Mouse (Mus musculus) liver, postnatal 0 days (tissue): ENCODE data around the gene Irak2. TPM values are rescaled to one million over a fixed set of nuclear protein-coding genes. Genes with fewer than 3 reads are reported as not detected.

ENCODE experiments used
- ATAC-seq: fragments of 200-750 bp; cut with Nextera tagmentation; 2 replicates; pipeline ENCODE4 v1.8.0; 2017; ENCODE audit warnings: mild to moderate bottlenecking, moderate library complexity
- DNase-seq: peaks from one replicate; pipeline ENCODE4 v3.0.0-alpha.2; 2016
- H3K27ac ChIP-seq: fragments of 300-500 bp; sonication (generic); 2 replicates; pipeline ENCODE4 v1.5.1; 2014; ENCODE audit warnings: antibody characterized with exemption, moderate library complexity, mild to moderate bottlenecking, low read depth
- H3K27me3 ChIP-seq: fragments of 300-500 bp; sonication (generic); 2 replicates; pipeline ENCODE4 v1.6.1; 2014; ENCODE audit warnings: low read length, control low read depth, mixed read lengths; ENCODE audit not compliant: insufficient read depth
- H3K36me3 ChIP-seq: fragments of 300-500 bp; sonication (generic); replicated peaks from 2 replicates; pipeline ENCODE4 v1.6.1; 2014; ENCODE audit warnings: mild to moderate bottlenecking, control low read depth, low read length, moderate library complexity, mixed read lengths; ENCODE audit not compliant: insufficient read depth
- H3K4me1 ChIP-seq: fragments of 300-500 bp; sonication (generic); 2 replicates; pipeline ENCODE4 v1.6.1; 2014; ENCODE audit warnings: antibody characterized with exemption, mild to moderate bottlenecking, control low read depth; ENCODE audit not compliant: insufficient read depth
- H3K4me2 ChIP-seq: fragments of 300-500 bp; sonication (generic); 2 replicates; pipeline ENCODE4 v1.6.1; 2014; ENCODE audit warnings: low read depth, mild to moderate bottlenecking, low read length, moderate library complexity, mixed read lengths
- H3K4me3 ChIP-seq: fragments of 300-500 bp; sonication (generic); 2 replicates; pipeline ENCODE4 v1.5.1; 2014; ENCODE audit warnings: low read depth, low read length
- H3K9ac ChIP-seq: fragments of 300-500 bp; sonication (generic); replicated peaks from 2 replicates; pipeline ENCODE4 v1.6.1; 2014; ENCODE audit warnings: mild to moderate bottlenecking, moderate library complexity
- H3K9me3 ChIP-seq: fragments of 300-500 bp; sonication (generic); 2 replicates; pipeline ENCODE4 v1.6.1; 2016; ENCODE audit warnings: mild to moderate bottlenecking, control low read depth, low read length, mixed read lengths
- CTCF ChIP-seq: sonication (generic); IDR thresholded peaks from 2 replicates; pipeline ENCODE4 v1.5.1; 2016; ENCODE audit warnings: antibody characterized with exemption, low read depth
- EP300 ChIP-seq: IDR thresholded peaks from 2 replicates; pipeline ENCODE4 v1.6.1; 2016; ENCODE audit warnings: antibody characterized with exemption, low read depth, mild to moderate bottlenecking
- WGBS: fragments of 180-500 bp; shearing (Covaris S2); extraction: QIAGEN DNeasy Blood & Tissue Kit; methylation state at CpG from one replicate; pipeline ENCODE4 v1.1.7; 2014; ENCODE audit not compliant: insufficient replicate concordance; 5-methylcytosine and 5-hydroxymethylcytosine counted together
- polyA plus RNA-seq: library from polyadenylated mRNA; unstranded; fragments of >200 nt; fragmentation: Nextera tagmentation; extraction: Ambion mirVana; gene quantifications from 2 replicates; pipeline ENCODE4 v1.2.1, GENCODE M21; 2015

Gene Irak2
- polyA plus RNA-seq, 1 experiment from 2014 or later, result 10.8 TPM

GRCm38 (mm10) chr6:113678246-113679012 is 40.2 kb downstream of the Irak2 start:
- Histone ChIP-seq H3K9me3 (no peaks in the 10 kb centered on the region), H3K9ac (no peak overlapping the region), H3K36me3 (peaks cover 3% of the 10 kb centered on the region; the same call in 1 of the 2 replicates), H3K27ac (no peak overlapping the region), H3K4me1 (peaks cover 24% of the 10 kb centered on the region), H3K27me3 (no peaks in the 10 kb centered on the region), H3K4me3 (no peak overlapping the region), H3K4me2 (no peak overlapping the region)
- WGBS, result 87% methylated on average over 14 of the region's 14 CpGs
- no peak for TF ChIP-seq CTCF
- TF ChIP-seq EP300, result no peak
- ATAC-seq (no peak), DNase-seq (no peak)

- 46% methylated on average over 9 of the region's 9 CpGs for WGBS
- peak overlapping the region; percentile 55; the same call in 1 of the 2 replicates for H3K27ac ChIP-seq
- peaks cover 24% of the 10 kb centered on the region for H3K4me1 ChIP-seq
These were observed 41.8 kb downstream of the Irak2 start for GRCm38 (mm10) chr6:113679993-113680566.

GRCm38 (mm10) chr6:113681271-113681670 is 43.0 kb downstream of the Irak2 start:
- TF ChIP-seq EP300, result no peak
- TF ChIP-seq CTCF, result peak; percentile 98
- H3K27me3 ChIP-seq, result no peaks in the 10 kb centered on the region
- no peaks in the 10 kb centered on the region for H3K9me3 ChIP-seq
- peak; percentile 91 for DNase-seq
- H3K4me1 ChIP-seq, result peaks cover 24% of the 10 kb centered on the region
- no peak overlapping the region for H3K9ac ChIP-seq
- no peak overlapping the region for H3K4me3 ChIP-seq
- peak; percentile 84 for ATAC-seq
- H3K27ac ChIP-seq, result no peak overlapping the region
- H3K36me3 ChIP-seq, result peaks cover 8% of the 10 kb centered on the region; the same call in 1 of the 2 replicates
- H3K4me2 ChIP-seq, result no peak overlapping the region
- WGBS, result 8% methylated on average over 4 of the region's 4 CpGs

More at GRCm38 (mm10) chr6:113679993-113680566, 41.8 kb downstream of the Irak2 start:
- H3K4me2 ChIP-seq, result no peak overlapping the region
- TF ChIP-seq EP300 (no peak), CTCF (no peak)
- peak; percentile 29 for DNase-seq
- no peak overlapping the region for H3K4me3 ChIP-seq
- peak overlapping the region; percentile 21; the same call in 1 of the 2 replicates for H3K9ac ChIP-seq
- no peaks in the 10 kb centered on the region for H3K9me3 ChIP-seq
- ATAC-seq, result peak; percentile 24; the same call in 1 of the 2 replicates
- H3K27me3 ChIP-seq, result no peaks in the 10 kb centered on the region
- H3K36me3 ChIP-seq, result peaks cover 4% of the 10 kb centered on the region; the same call in 1 of the 2 replicates

GRCm38 (mm10) chr6:113683081-113683825 is 45.0 kb downstream of the Irak2 start:
- 81% methylated on average over 10 of the region's 10 CpGs for WGBS
- no peaks in the 10 kb centered on the region for H3K27me3 ChIP-seq

GRCm38 (mm10) chr6:113686551-113687125 is 48.4 kb downstream of the Irak2 start:
- Histone ChIP-seq H3K27me3 (no peaks in the 10 kb centered on the region), H3K9ac (no peak overlapping the region), H3K4me3 (no peak overlapping the region), H3K9me3 (no peaks in the 10 kb centered on the region), H3K4me2 (no peak overlapping the region), H3K36me3 (peaks cover 15% of the 10 kb centered on the region; the same call in 1 of the 2 replicates), H3K27ac (no peak overlapping the region), H3K4me1 (peaks cover 23% of the 10 kb centered on the region)
- no peak for ATAC-seq
- WGBS, result 84% methylated on average over 8 of the region's 8 CpGs
- no peak for TF ChIP-seq EP300
- TF ChIP-seq CTCF, result no peak
- DNase-seq, result no peak

More at GRCm38 (mm10) chr6:113683081-113683825, 45.0 kb downstream of the Irak2 start:
- DNase-seq, result no peak
- Histone ChIP-seq H3K4me1 (peaks cover 20% of the 10 kb centered on the region), H3K4me3 (no peak overlapping the region), H3K36me3 (peaks cover 15% of the 10 kb centered on the region; the same call in 1 of the 2 replicates), H3K27ac (no peak overlapping the region), H3K9me3 (no peaks in the 10 kb centered on the region), H3K4me2 (no peak overlapping the region), H3K9ac (no peak overlapping the region)
- ATAC-seq, result no peak
- no peak for TF ChIP-seq EP300
- TF ChIP-seq CTCF, result no peak
